Mouse (Mus musculus) MEL (cell line): ENCODE measurements around the gene Slc5a11. TPM values are rescaled to one million over a fixed set of nuclear protein-coding genes. Genes with fewer than 3 reads are reported as not detected.

Experiments
- DNase-seq: peaks from one replicate; pipeline ENCODE4 v3.0.0; 2011; ENCODE audit warnings: low read depth, low spot score
- H3K27ac ChIP-seq: 2 replicates; pipeline ENCODE4 v1.5.1; 2012; ENCODE audit warnings: low read depth, mild to moderate bottlenecking, control low read depth, low read length, moderate library complexity; ENCODE audit not compliant: control insufficient read depth
- H3K27me3 ChIP-seq, 2 experiments: fragments of 150-350 bp in 1 of 2; sonication (generic) in 1 of 2; 2 replicates each; pipeline ENCODE4 v1.6.1; 2012; ENCODE audit warnings: low read length in 2 of 2, mild to moderate bottlenecking in 2 of 2, improper control_type of control experiment in 1 of 2, moderate library complexity in 1 of 2; ENCODE audit not compliant: insufficient read depth in 2 of 2, control insufficient read depth in 1 of 2
- H3K36me3 ChIP-seq, 2 experiments: 2 replicates each; pipeline ENCODE4 v1.6.1; 2012 to 2014; ENCODE audit warnings: low read length in 2 of 2, improper control_type of control experiment in 1 of 2, inconsistent platforms in 1 of 2, mild to moderate bottlenecking in 1 of 2; ENCODE audit not compliant: insufficient read depth in 2 of 2, control insufficient read depth in 1 of 2
- H3K4me1 ChIP-seq, 2 experiments: fragments of 150-350 bp in 1 of 2; sonication (generic) in 1 of 2; 2 replicates each; pipeline ENCODE4 v1.6.1; 2012; ENCODE audit warnings: low read length in 2 of 2, improper control_type of control experiment in 1 of 2, mild to moderate bottlenecking in 1 of 2; ENCODE audit not compliant: insufficient read depth in 2 of 2, control insufficient read depth in 1 of 2
- H3K4me3 ChIP-seq, 2 experiments: fragments of 150-350 bp in 1 of 2; sonication (generic) in 1 of 2; 2 replicates each; pipeline ENCODE4 v1.5.1; 2012; ENCODE audit warnings: low read depth in 2 of 2, low read length in 2 of 2, mild to moderate bottlenecking in 2 of 2, moderate library complexity in 2 of 2, control low read depth in 1 of 2, improper control_type of control experiment in 1 of 2; ENCODE audit not compliant: control insufficient read depth in 1 of 2, insufficient read depth in 1 of 2
- H3K79me2 ChIP-seq: 2 replicates; pipeline ENCODE4 v1.6.1; 2012; ENCODE audit warnings: mild to moderate bottlenecking, low read length, moderate library complexity; ENCODE audit not compliant: control insufficient read depth, poor library complexity, insufficient read depth
- H3K9ac ChIP-seq: 2 replicates; pipeline ENCODE4 v1.6.1; 2012; ENCODE audit warnings: low read depth, mild to moderate bottlenecking, control low read depth, low read length, moderate library complexity; ENCODE audit not compliant: control insufficient read depth, poor library complexity, severe bottlenecking
- H3K9me3 ChIP-seq: fragments of 150-350 bp; sonication (generic); replicated peaks from 2 replicates; pipeline ENCODE4 v1.6.1; 2012; ENCODE audit warnings: mild to moderate bottlenecking, low read length, improper control_type of control experiment, moderate library complexity; ENCODE audit not compliant: insufficient read depth
- CTCF ChIP-seq, 3 experiments: IDR thresholded peaks in 2 of 3; conservative IDR thresholded peaks in 1 of 3; 2 replicates each; pipeline ENCODE4 v1.5.1; 2011 to 2012; ENCODE audit warnings: low read length in 3 of 3, low read depth in 2 of 3, mild to moderate bottlenecking in 2 of 3, improper control_type of control experiment in 1 of 3, inconsistent platforms in 1 of 3, mixed read lengths in 1 of 3, moderate library complexity in 1 of 3; ENCODE audit not compliant: control insufficient read depth in 1 of 3, insufficient read depth in 1 of 3, poor library complexity in 1 of 3, severe bottlenecking in 1 of 3
- EP300 ChIP-seq, 2 experiments: IDR thresholded peaks; 2 replicates each; pipeline ENCODE4 v1.6.1; 2011; ENCODE audit warnings: improper control_type of control experiment in 2 of 2, low read length in 2 of 2, low read depth in 1 of 2, mild to moderate bottlenecking in 1 of 2
- ETS1 ChIP-seq: IDR thresholded peaks from 2 replicates; pipeline ENCODE4 v1.6.1; 2012; ENCODE audit warnings: low read depth, mild to moderate bottlenecking, inconsistent platforms, low read length, improper control_type of control experiment, moderate library complexity
- GABPA ChIP-seq: IDR thresholded peaks from 2 replicates; pipeline ENCODE4 v1.6.1; 2012; ENCODE audit warnings: low read depth, mild to moderate bottlenecking, inconsistent platforms, low read length, improper control_type of control experiment, moderate library complexity
- JUND ChIP-seq: IDR thresholded peaks from 2 replicates; pipeline ENCODE4 v1.6.1; 2011; ENCODE audit warnings: low read depth, mild to moderate bottlenecking, improper control_type of control experiment, low read length
- MAFK ChIP-seq: IDR thresholded peaks from 2 replicates; pipeline ENCODE4 v1.6.1; 2011; ENCODE audit warnings: low read depth, mild to moderate bottlenecking, low read length, improper control_type of control experiment, borderline replicate concordance
- MAZ ChIP-seq: IDR thresholded peaks from 2 replicates; pipeline ENCODE4 v1.6.1; 2012; ENCODE audit warnings: low read depth, mild to moderate bottlenecking, inconsistent platforms, low read length, improper control_type of control experiment
- MEF2A ChIP-seq: IDR thresholded peaks from 2 replicates; pipeline ENCODE4 v1.6.1; 2014; ENCODE audit warnings: low read depth, mild to moderate bottlenecking, inconsistent platforms, low read length, improper control_type of control experiment; ENCODE audit not compliant: poor library complexity, insufficient replicate concordance, severe bottlenecking; ENCODE audit errors: extremely low read depth
- MXI1 ChIP-seq: IDR thresholded peaks from 2 replicates; pipeline ENCODE4 v1.6.1; 2011; ENCODE audit warnings: mild to moderate bottlenecking, low read depth, low read length, improper control_type of control experiment
- MYC ChIP-seq: IDR thresholded peaks from 2 replicates; pipeline ENCODE4 v1.6.1; 2011; ENCODE audit warnings: low read depth, mild to moderate bottlenecking, low read length, improper control_type of control experiment, moderate library complexity
- NELFE ChIP-seq: IDR thresholded peaks from 2 replicates; pipeline ENCODE4 v1.6.1; 2011; ENCODE audit warnings: low read depth, low read length, improper control_type of control experiment
- RCOR1 ChIP-seq: IDR thresholded peaks from 2 replicates; pipeline ENCODE4 v1.6.1; 2012; ENCODE audit warnings: low read depth, mild to moderate bottlenecking, inconsistent platforms, low read length, improper control_type of control experiment
- SIN3A ChIP-seq: IDR thresholded peaks from 2 replicates; pipeline ENCODE4 v1.6.1; 2012; ENCODE audit warnings: low read length, improper control_type of control experiment, inconsistent platforms
- SMC3 ChIP-seq: IDR thresholded peaks from 2 replicates; pipeline ENCODE4 v1.6.1; 2011; ENCODE audit warnings: low read depth, low read length, improper control_type of control experiment
- TAL1 ChIP-seq: IDR thresholded peaks from 2 replicates; pipeline ENCODE4 v1.6.1; 2012; ENCODE audit warnings: mild to moderate bottlenecking, inconsistent platforms, low read length, moderate library complexity, mixed read lengths
- TBP ChIP-seq: IDR thresholded peaks from 2 replicates; pipeline ENCODE4 v1.8.0; 2011; ENCODE audit warnings: low read depth, low read length, improper control_type of control experiment
- UBTF ChIP-seq: IDR thresholded peaks from 2 replicates; pipeline ENCODE4 v1.6.1; 2012; ENCODE audit warnings: low read depth, mild to moderate bottlenecking, inconsistent platforms, low read length, improper control_type of control experiment, moderate library complexity, borderline replicate concordance; ENCODE audit not compliant: insufficient read depth
- USF2 ChIP-seq, 2 experiments: IDR thresholded peaks; 2 replicates each; pipeline ENCODE4 v1.6.1; 2011 to 2012; ENCODE audit warnings: improper control_type of control experiment in 2 of 2, low read length in 2 of 2, borderline replicate concordance in 1 of 2, inconsistent platforms in 1 of 2, low read depth in 1 of 2, mild to moderate bottlenecking in 1 of 2; ENCODE audit not compliant: insufficient read depth in 1 of 2
- ZMIZ1 ChIP-seq: IDR thresholded peaks from 2 replicates; pipeline ENCODE4 v1.6.1; 2012; ENCODE audit warnings: low read depth, mild to moderate bottlenecking, inconsistent platforms, low read length, improper control_type of control experiment, moderate library complexity
- polyA plus RNA-seq, 2 experiments: library from polyadenylated mRNA; stranded (reverse) in 1 of 2; unstranded in 1 of 2; fragments of >175 nt in 1 of 2; fragments of >200 nt in 1 of 2; gene quantifications; 2 replicates each; pipeline versions ENCODE4 v1.2.1 to v1.2.4; 2012; ENCODE audit warnings: low replicate concordance in 2 of 2, low read depth in 1 of 2; ENCODE audit not compliant: insufficient read length in 2 of 2, insufficient read depth in 1 of 2, missing spikeins in 1 of 2
- total RNA-seq: library from RNA; depleted of rRNA; stranded (reverse); fragments of 300-350 nt; gene quantifications from 2 replicates; pipeline ENCODE4 v1.2.3, GENCODE M21; 2012

Slc5a11 gene
- total and polyA plus RNA-seq, 3 experiments, result not detected

DNA sequence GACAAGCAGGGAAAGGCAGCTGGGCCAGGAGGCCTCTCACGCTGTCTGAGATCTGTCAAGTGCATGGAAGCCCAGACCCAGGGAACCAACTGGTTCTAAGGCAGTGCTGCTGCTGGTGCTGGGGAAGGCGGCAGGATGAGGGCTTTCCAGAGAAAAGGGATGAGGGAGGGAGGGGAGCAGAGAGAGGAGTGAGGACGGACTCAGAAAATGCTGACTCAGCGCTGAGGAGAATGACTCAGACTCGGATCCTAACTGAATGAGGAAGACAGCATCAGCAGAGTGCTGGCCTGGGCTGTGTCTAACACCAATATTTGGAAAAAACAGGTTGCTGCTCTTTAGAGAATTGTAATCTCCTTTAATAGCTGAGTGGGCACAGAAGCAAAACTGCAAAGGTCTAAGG lies 97.3 kb downstream of the Slc5a11 start:
- Histone ChIP-seq H3K79me2 (no peaks in the 10 kb centered on the region), H3K4me3 (no peak overlapping the region), H3K9me3 (no peaks in the 10 kb centered on the region), H3K4me1 (no peaks in the 10 kb centered on the region), H3K27ac (no peak overlapping the region), H3K36me3 (peaks cover 0 to 2% of the 10 kb centered on the region in 2 experiments; a peak in 1 of 4 replicates), H3K9ac (no peak overlapping the region), H3K27me3 (no peaks in the 10 kb centered on the region)
- peak; percentile 12 for DNase-seq
- TF ChIP-seq MAFK (peak; percentile 95), SIN3A (no peak)

DNA sequence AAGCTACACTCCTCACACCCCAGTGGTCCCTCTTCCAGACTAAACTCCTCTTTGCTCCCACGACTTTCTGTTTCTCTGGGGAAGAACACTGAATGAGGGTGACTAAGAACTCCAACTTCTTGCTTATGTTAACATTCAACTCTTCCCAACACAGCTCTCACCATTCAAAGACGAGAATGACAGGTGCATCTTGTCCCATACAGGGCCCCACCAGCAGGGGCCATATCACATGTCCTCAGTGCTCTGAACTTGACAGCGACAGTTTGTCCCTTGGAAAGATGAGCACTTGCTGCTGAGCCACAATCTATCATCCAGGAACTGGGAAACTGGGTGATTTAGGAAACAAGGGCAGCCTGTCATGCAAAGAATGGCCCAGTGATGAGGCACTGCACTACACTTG lies 98.2 kb downstream of the Slc5a11 start:
- H3K79me2 ChIP-seq, result no peaks in the 10 kb centered on the region
- no peak overlapping the region for H3K4me3 ChIP-seq
- H3K27me3 ChIP-seq, result no peaks in the 10 kb centered on the region
- H3K27ac ChIP-seq, result no peak overlapping the region
- no peak overlapping the region for H3K9ac ChIP-seq
- TF ChIP-seq MAZ (no peak), GABPA (no peak), RCOR1 (no peak), ETS1 (no peak), MAFK (no peak), JUND (no peak), TAL1 (no peak), NELFE (no peak), EP300 (IDR thresholded peaks at IDR 0.05; ENCODE audit: low read depth in 1 of 2, low read length in 2 of 2) (no peak), MEF2A (no peak), ZMIZ1 (no peak), UBTF (no peak), MYC (no peak), USF2 (IDR thresholded peaks at IDR 0.05; ENCODE audit: borderline replicate concordance in 1 of 2, insufficient read depth in 1 of 2, low read depth in 1 of 2, low read length in 2 of 2) (no peak), CTCF (IDR thresholded peaks at IDR 0.05 in 2 of 3, conservative IDR thresholded peaks at IDR 0.05 in 1 of 3; ENCODE audit: control insufficient read depth in 1 of 3, insufficient read depth in 1 of 3, low read depth in 2 of 3, low read length in 3 of 3, poor library complexity in 1 of 3, severe bottlenecking in 1 of 3) (no peak), MXI1 (no peak), TBP (no peak), SMC3 (no peak)
- TF ChIP-seq, all 39 proteins: peak for 0
- no peaks in the 10 kb centered on the region for H3K4me1 ChIP-seq
- H3K9me3 ChIP-seq, result no peaks in the 10 kb centered on the region
- no peak for DNase-seq
- peaks cover 0 to 3% of the 10 kb centered on the region in 2 experiments; a peak in 1 of 4 replicates for H3K36me3 ChIP-seq
